Mouse (Mus musculus): ENCODE measurements around the gene Rbp3.

Rbp3 gene

DNA sequence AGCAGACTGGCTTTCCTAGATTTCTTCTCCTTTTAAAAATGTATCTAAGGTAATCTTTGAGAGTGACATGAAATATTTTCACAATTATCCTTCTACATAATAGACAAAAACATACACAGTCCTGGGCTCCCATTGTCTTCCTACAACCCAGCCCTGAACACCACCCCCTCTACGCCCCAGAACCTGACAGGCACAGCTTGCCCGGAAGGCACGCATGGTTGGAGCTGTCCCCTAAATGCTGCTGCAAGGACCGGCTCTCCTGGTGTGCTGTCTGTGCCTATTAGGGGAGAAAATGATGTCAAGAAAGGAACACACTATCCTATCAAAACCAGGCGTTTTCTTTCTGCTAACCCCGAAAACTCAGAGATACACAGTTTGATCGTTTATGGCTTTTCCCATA lies 23.9 kb downstream of the Rbp3 start:
- DNase-seq = peak; percentile 81

DNA sequence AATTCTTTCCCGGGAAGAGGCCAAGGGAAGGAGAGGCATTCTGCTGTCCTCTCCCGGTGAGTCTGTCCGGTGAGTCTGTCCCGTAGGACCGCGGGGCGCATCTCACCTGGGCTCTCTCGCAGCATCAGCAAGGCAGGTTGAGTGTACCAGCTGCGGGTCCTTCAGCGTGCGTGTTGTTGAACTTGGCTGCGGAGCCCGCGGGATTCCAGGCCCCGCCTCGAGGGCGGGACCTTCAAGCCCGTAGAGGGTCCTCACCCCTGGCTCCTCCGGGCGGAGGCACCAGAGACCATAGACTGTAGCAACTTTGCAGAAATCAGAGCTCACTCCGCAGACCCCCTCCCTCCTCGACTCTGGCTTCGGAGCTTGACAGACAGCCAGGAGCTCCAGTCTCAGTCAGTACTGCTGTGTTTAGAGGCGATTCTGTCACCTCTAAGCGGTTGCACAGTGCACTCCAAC lies 24.8 kb downstream of the Rbp3 start, which contains the start of gene Zfp488:
Zfp488 (minus strand) TSS at position 161 of the 456 bp plus-strand sequence.
- peak; percentile 84 for DNase-seq

DNA sequence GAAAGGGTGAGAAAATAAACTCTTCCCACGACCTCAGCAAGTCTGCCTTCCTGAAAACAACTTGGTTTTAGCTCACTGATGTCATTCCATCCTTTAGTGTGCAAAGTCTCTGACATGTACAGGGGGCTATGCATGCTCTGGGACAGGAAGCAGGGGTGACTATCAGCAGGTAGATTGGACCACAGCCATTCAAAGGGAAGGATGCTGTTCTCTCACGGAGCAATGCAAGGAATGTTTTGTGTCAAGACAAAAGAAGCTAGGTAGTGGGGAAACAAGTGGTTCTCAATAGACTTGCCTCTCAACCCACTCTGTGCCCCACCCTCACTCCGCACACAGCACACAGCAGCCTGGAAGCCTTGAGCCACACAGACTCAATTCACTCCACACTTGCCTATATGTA lies 35.4 kb downstream of the Rbp3 start:
- no peak for DNase-seq

DNA sequence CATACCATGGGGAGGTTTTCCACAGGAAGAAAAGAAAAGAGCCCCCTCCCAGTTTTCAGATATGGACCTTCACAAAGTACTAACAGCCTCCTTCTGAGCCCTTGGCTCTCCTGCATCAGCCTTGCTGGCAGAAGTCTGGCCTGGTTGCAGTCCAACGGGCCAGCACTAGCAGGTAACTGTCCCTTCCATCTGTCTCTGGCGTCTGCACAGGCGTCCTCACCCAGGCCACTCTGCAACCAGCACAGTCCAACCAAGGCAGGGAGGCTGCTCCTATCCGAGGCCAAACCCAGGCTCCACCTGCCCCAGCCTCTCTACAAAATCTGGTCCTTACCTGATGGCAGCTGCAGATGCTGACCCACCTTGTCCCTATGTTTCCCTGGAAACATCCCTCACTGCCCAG lies 38.2 kb downstream of the Rbp3 start:
- DNase-seq = no peak

DNA sequence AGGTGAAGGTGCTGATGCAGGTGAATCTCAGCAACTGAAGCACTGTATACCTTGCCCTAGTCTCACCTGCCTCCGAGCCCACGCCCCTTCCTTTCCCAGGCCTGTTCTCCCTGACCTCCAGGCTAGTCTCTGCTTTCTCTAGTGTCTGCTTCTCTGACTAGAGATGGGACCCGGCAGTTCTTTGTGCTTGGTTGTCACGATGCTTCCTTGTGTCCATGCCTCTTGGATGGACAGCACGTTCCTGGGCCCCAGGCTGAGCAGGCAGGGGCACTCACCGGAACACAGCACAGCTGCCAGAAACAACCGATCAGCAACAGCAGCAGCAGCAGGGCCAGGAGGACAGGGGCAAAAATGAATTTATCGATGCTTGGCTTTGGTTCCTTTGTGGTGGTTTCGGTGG lies 39.2 kb downstream of the Rbp3 start:
- no peak for DNase-seq

DNA sequence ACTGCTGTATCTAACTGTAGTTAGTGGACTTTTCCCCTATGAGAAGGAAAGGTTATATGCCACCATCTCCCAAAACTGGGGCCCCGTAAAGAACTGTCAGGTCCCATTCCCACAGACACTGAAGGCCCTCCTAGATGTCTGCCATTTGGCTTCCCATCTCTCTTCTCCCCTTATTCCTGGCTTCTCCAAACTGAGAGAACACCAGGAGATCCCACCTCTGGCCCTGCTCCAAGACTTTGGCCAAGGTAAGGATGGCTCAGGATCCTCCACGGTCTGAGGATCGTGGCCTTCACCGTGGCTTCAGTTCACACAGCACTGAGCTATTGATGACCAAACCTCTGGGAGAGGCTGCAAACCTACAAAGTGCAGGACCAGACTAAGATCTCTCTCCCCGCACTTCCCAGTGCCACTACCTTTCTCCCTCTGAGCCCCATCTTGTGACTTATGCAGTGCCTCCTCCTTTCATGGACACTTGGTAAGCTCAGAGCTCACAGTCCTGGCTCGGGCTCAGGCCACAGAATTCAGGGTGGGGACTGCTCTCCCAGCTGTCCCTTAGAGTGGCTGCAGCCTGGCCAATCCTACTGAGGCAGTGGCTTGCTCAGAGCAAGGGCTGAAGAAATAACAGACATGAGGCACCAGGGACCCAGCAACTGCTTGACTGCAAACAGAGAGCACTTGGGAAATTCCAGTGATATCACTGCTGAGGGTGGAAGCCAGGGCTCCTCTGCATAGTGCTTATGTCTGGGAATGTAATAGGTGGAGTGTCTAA lies 39.9 kb downstream of the Rbp3 start:
- no peak for DNase-seq

DNA sequence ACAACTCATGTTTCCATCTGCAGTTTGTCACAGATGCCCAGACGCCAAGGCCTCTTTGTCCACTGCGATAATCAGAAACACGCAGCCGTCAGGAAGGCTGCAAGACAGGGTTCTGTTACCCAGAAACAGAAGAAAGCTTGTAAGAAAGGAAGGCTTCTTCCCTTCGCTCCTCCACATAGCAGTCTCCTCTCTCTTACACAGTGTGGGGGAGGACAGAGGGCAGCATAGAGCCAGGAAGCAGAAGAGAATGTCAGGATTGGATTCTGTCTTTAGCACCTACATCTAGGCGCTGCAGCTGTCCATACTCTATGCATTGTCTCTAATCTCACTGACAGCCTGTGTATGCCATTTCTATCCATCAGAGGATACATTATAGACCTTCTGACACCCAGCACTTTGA lies 43.6 kb downstream of the Rbp3 start:
- no peak for DNase-seq

DNA sequence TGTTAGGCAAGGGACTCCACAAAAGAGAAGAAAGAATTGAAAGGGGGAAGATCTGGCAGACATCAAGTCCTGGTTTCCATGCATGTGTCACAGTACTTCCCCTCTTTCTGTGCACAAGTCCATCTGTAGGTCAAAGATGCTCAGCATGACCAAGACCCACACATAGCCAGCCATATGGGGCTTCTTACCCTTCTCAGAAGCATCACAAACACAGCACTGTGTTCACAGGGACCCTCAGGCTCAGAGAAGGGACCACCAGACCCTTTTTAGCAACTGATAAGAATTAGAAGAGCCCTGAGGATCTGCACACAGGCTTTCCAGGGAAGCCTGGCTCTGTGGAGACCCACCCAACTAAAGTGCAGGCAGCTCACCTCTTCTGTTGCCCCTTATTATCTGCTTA lies 46.3 kb downstream of the Rbp3 start:
- no peak for DNase-seq

DNA sequence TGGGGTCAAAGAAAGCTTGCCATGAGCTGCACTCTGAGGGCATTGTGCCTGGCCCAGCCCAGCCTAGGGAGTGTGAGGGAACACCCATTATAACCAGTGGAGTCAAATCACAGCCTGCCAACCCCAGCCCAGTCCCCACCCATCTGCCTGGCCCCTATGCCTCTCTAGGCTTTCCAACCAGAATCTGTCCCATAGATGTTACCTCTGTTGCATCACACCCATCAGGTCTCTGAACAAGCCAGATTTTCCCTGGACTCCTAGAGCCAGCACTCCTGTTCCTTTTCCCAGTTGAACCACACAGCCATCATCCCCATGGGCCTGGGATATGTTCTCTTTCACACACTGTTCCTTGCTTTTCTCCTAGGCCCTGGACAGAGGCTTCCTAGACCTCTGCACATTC lies 47.6 kb downstream of the Rbp3 start:
- DNase-seq = no peak

DNA sequence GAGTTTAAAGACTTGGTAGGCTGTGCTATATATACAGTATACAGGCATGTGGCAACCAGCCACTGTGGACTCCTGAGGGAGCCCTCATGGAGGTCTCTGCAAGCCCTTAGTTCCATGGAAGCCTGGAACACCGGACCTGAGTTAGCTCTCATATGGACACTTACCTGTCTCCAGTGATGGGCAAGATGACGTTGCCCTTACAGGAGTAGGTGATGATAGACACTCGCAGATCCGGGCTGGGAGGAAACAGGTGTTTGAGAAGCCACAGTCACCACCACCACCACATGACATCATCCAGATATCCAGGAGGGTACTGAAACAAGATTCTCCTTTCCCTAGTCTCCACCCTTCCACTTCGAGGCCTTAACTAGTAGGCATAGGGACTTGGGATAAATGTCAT lies 48.6 kb downstream of the Rbp3 start:
- DNase-seq = no peak
